Mouse (Mus musculus): ENCODE data around the gene Fam102b. TPM values are rescaled to one million over a fixed set of nuclear protein-coding genes. Genes with fewer than 3 reads are reported as not detected.

The Fam102b gene
- polyA plus RNA-seq, 1 experiment from 2014 or later = 12.2 TPM

DNA sequence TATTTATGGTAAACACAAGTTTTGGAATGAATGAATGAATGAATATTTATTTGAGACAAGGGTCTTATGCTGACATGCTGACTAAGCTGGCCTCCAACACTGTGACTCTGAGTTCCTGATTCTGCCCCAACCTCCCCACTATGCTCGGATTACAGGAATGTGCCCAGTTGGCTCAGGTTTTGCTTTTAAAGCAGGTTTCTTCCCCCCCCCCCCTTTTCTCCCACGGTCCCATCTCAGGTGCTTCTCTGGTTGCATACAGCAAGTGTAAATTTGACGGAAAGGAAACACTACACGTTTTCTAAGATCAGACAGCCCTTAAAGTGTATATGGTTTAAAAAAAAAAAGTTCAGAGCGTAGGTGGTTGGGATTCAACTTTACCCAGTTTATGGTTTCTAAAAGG lies 87.8 kb downstream of the Fam102b start, which contains the start of gene Henmt1:
Henmt1 (plus strand) TSS at position 301 of the 400 bp plus-strand sequence.
- 81% methylated on average over 5 of the region's 5 CpGs for WGBS
- H3K4me2 ChIP-seq (ENCODE audit: low read depth, low read length) = peak within 1 kb of the TSS; percentile 51
- DNase-seq (ENCODE audit: low spot score) (no peak), ATAC-seq (replicated peaks; ENCODE audit: insufficient number of reproducible peaks, low FRiP score, low TSS enrichment, low read depth) (no peak)
- peak within 1 kb of the TSS; percentile 19; the same call in 1 of the 2 replicates for H3K4me3 ChIP-seq (ENCODE audit: low read depth, low read length)
- H3K36me3 ChIP-seq (replicated peaks; ENCODE audit: control insufficient read depth, insufficient read depth, low read depth, low read length) = no peaks in the 10 kb centered on the region
- no peaks in the 10 kb centered on the region for H3K4me1 ChIP-seq (ENCODE audit: control insufficient read depth, insufficient read depth, low read length)
- no peak within 1 kb of the TSS for H3K27ac ChIP-seq (replicated peaks; ENCODE audit: low read depth, low read length)
- no peaks in the 10 kb centered on the region for H3K9me3 ChIP-seq (replicated peaks; ENCODE audit: control insufficient read depth, low read length)
- H3K9ac ChIP-seq (replicated peaks; ENCODE audit: low read length) = no peak within 1 kb of the TSS
- no peaks in the 10 kb centered on the region for H3K27me3 ChIP-seq (ENCODE audit: control insufficient read depth, insufficient read depth, low read length)

DNA sequence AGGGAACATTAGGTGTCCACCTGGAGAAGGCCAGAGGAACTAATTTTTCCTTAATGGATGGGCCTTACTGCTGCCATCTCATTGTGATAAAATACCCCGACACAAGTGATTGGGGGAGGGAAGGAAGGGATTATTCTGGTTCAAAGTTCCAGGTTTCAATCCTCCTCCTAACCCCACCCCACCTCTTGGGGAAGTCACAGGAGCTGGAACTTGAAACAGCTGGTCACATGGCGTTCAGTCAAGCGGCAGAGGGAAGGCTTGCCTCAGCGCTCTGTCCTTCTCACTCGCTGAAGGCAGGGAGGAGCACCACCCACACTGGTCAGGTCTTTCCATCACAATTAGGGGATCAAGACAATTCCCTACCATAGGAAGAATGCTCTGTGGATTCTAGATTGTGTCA lies 88.7 kb downstream of the Fam102b start:
- WGBS = 92% methylated on average over 5 of the region's 5 CpGs
- Histone ChIP-seq H3K27me3 (ENCODE audit: control insufficient read depth, insufficient read depth, low read length) (no peaks in the 10 kb centered on the region), H3K36me3 (replicated peaks; ENCODE audit: control insufficient read depth, insufficient read depth, low read depth, low read length) (no peaks in the 10 kb centered on the region), H3K9ac (replicated peaks; ENCODE audit: low read length) (no peak overlapping the region), H3K27ac (replicated peaks; ENCODE audit: low read depth, low read length) (no peak overlapping the region), H3K4me1 (ENCODE audit: control insufficient read depth, insufficient read depth, low read length) (no peaks in the 10 kb centered on the region), H3K9me3 (replicated peaks; ENCODE audit: control insufficient read depth, low read length) (no peaks in the 10 kb centered on the region), H3K4me2 (ENCODE audit: low read depth, low read length) (no peak overlapping the region), H3K4me3 (ENCODE audit: low read depth, low read length) (no peak overlapping the region)
- DNase-seq (ENCODE audit: low spot score) (no peak), ATAC-seq (replicated peaks; ENCODE audit: insufficient number of reproducible peaks, low FRiP score, low TSS enrichment, low read depth) (no peak)

GRCm38 (mm10) chr3:108933557-108933956 lies 93.8 kb downstream of the Fam102b start:
- WGBS = 91% methylated on average over 6 of the region's 6 CpGs
- H3K36me3 ChIP-seq (replicated peaks; ENCODE audit: control insufficient read depth, insufficient read depth, low read depth, low read length) = no peaks in the 10 kb centered on the region
- DNase-seq (ENCODE audit: low spot score) (no peak), ATAC-seq (replicated peaks; ENCODE audit: insufficient number of reproducible peaks, low FRiP score, low TSS enrichment, low read depth) (no peak)
- no peak overlapping the region for H3K4me2 ChIP-seq (ENCODE audit: low read depth, low read length)
- no peaks in the 10 kb centered on the region for H3K9me3 ChIP-seq (replicated peaks; ENCODE audit: control insufficient read depth, low read length)
- no peaks in the 10 kb centered on the region for H3K27me3 ChIP-seq (ENCODE audit: control insufficient read depth, insufficient read depth, low read length)
- no peak overlapping the region for H3K4me3 ChIP-seq (ENCODE audit: low read depth, low read length)
- H3K9ac ChIP-seq (replicated peaks; ENCODE audit: low read length) = no peak overlapping the region
- no peak overlapping the region for H3K27ac ChIP-seq (replicated peaks; ENCODE audit: low read depth, low read length)
- no peaks in the 10 kb centered on the region for H3K4me1 ChIP-seq (ENCODE audit: control insufficient read depth, insufficient read depth, low read length)

GRCm38 (mm10) chr3:108926308-108926707 lies 101.1 kb downstream of the Fam102b start:
- no peak for ATAC-seq (replicated peaks; ENCODE audit: insufficient number of reproducible peaks, low FRiP score, low TSS enrichment, low read depth)
- no peak for DNase-seq (ENCODE audit: low spot score)
- no peak overlapping the region for H3K4me2 ChIP-seq (ENCODE audit: low read depth, low read length)
- H3K9me3 ChIP-seq (replicated peaks; ENCODE audit: control insufficient read depth, low read length) = no peaks in the 10 kb centered on the region
- H3K4me1 ChIP-seq (ENCODE audit: control insufficient read depth, insufficient read depth, low read length) = no peaks in the 10 kb centered on the region
- no peak overlapping the region for H3K27ac ChIP-seq (replicated peaks; ENCODE audit: low read depth, low read length)
- WGBS = 61% methylated on average over 1 of the region's 1 CpGs
- no peak overlapping the region for H3K4me3 ChIP-seq (ENCODE audit: low read depth, low read length)
- no peak overlapping the region for H3K9ac ChIP-seq (replicated peaks; ENCODE audit: low read length)
- H3K27me3 ChIP-seq (ENCODE audit: control insufficient read depth, insufficient read depth, low read length) = no peaks in the 10 kb centered on the region
- H3K36me3 ChIP-seq (replicated peaks; ENCODE audit: control insufficient read depth, insufficient read depth, low read depth, low read length) = no peaks in the 10 kb centered on the region

DNA sequence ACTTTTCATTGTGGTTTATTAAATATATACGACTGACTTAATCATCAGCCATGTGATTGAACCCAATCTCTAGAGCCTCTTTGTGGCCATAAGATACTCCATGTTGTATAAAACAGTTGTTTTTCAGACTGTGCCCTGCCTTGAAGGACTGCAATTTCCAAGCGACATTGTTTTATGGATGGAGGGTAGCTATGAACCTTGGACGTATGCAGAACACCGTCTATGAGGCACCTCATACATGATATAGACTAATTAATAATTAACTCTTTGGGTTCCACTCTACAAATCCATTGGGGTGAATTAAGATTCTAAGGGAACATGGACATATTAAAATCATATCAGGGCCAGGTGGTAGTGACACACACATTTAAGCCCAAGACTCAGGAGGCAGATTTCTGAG lies 101.7 kb downstream of the Fam102b start:
- H3K4me1 ChIP-seq (ENCODE audit: control insufficient read depth, insufficient read depth, low read length) = no peaks in the 10 kb centered on the region
- no peak overlapping the region for H3K9ac ChIP-seq (replicated peaks; ENCODE audit: low read length)
- no peaks in the 10 kb centered on the region for H3K9me3 ChIP-seq (replicated peaks; ENCODE audit: control insufficient read depth, low read length)
- ATAC-seq (replicated peaks; ENCODE audit: insufficient number of reproducible peaks, low FRiP score, low TSS enrichment, low read depth) (no peak), DNase-seq (ENCODE audit: low spot score) (no peak)
- no peak overlapping the region for H3K4me2 ChIP-seq (ENCODE audit: low read depth, low read length)
- H3K36me3 ChIP-seq (replicated peaks; ENCODE audit: control insufficient read depth, insufficient read depth, low read depth, low read length) = no peaks in the 10 kb centered on the region
- H3K27me3 ChIP-seq (ENCODE audit: control insufficient read depth, insufficient read depth, low read length) = no peaks in the 10 kb centered on the region
- no peak overlapping the region for H3K4me3 ChIP-seq (ENCODE audit: low read depth, low read length)
- WGBS = 93% methylated on average over 4 of the region's 4 CpGs
- H3K27ac ChIP-seq (replicated peaks; ENCODE audit: low read depth, low read length) = no peak overlapping the region

DNA sequence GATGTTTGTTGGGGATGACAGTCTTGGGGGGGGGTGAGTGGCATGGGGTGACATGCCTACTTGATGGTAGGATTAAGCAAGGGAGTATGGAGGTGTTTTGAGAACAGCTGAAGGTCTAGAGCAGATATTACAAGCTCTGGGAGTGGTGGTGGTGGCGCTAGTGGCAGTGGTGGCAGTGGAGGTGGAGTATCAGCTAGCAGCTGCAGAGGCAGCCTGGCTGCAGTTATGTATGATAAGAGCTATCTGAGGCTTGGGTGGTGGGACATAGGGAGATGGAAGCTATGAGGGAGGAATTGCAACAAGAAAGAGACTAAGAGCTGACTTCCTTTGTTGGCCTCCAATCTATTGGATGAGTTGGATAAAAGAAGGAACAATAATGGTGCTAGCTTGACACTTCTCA lies 105.6 kb downstream of the Fam102b start:
- no peak for ATAC-seq (replicated peaks; ENCODE audit: insufficient number of reproducible peaks, low FRiP score, low TSS enrichment, low read depth)
- 76% methylated on average over 1 of the region's 1 CpGs for WGBS

More for the DNA sequence above, 105.6 kb downstream of the Fam102b start:
- Histone ChIP-seq H3K9me3 (replicated peaks; ENCODE audit: control insufficient read depth, low read length) (no peaks in the 10 kb centered on the region), H3K4me1 (ENCODE audit: control insufficient read depth, insufficient read depth, low read length) (no peaks in the 10 kb centered on the region), H3K27me3 (ENCODE audit: control insufficient read depth, insufficient read depth, low read length) (no peaks in the 10 kb centered on the region), H3K4me2 (ENCODE audit: low read depth, low read length) (no peak overlapping the region), H3K36me3 (replicated peaks; ENCODE audit: control insufficient read depth, insufficient read depth, low read depth, low read length) (no peaks in the 10 kb centered on the region), H3K27ac (replicated peaks; ENCODE audit: low read depth, low read length) (no peak overlapping the region), H3K4me3 (ENCODE audit: low read depth, low read length) (no peak overlapping the region), H3K9ac (replicated peaks; ENCODE audit: low read length) (no peak overlapping the region)
- DNase-seq (ENCODE audit: low spot score) = no peak

Small RNA genes lying within 50 kb of the gene (microRNA-seq; reads per million reads assigned to microRNA genes)
- not detected for gene Gm44384 (ENCODE audit: borderline number of aligned reads)

Other genes starting within 250 kb of the Fam102b start
- 28.2 and 29.2 TPM in 2 replicates for gene Stxbp3, start 187.1 kb downstream of the Fam102b start, polyA plus RNA-seq (2014; fragmentation: Nextera tagmentation; extraction: Ambion mirVana)
- not detected in 2 replicates for gene Fndc7, start 137.6 kb downstream of the Fam102b start, polyA plus RNA-seq (2014; fragmentation: Nextera tagmentation; extraction: Ambion mirVana)
- 69.1 and 71.3 TPM in 2 replicates for gene Prpf38b, start 115.9 kb downstream of the Fam102b start, polyA plus RNA-seq (2014; fragmentation: Nextera tagmentation; extraction: Ambion mirVana)
- 0.63 and 1.1 TPM in 2 replicates for gene Henmt1, start 87.7 kb downstream of the Fam102b start, polyA plus RNA-seq (2014; fragmentation: Nextera tagmentation; extraction: Ambion mirVana)
- gene Gm9857, start 87.2 kb downstream of the Fam102b start, polyA plus RNA-seq (2014; fragmentation: Nextera tagmentation; extraction: Ambion mirVana) = not detected in 2 replicates
- gene Slc25a54, start 52.9 kb upstream of the Fam102b start, polyA plus RNA-seq (2014; fragmentation: Nextera tagmentation; extraction: Ambion mirVana) = not detected in 2 replicates
- gene Slc25a24, start 95.5 kb upstream of the Fam102b start, polyA plus RNA-seq (2014; fragmentation: Nextera tagmentation; extraction: Ambion mirVana) = 51.9 and 52.6 TPM in 2 replicates